Mouse (Mus musculus) forebrain, postnatal 0 days (tissue): Measurements from ENCODE around the gene Hist1h2bh. TPM values are rescaled to one million over a fixed set of nuclear protein-coding genes. Genes with fewer than 3 reads are reported as not detected.
"Not testable (repeated sequence)": the region's sequence is repeated elsewhere in the genome, so short reads cannot be mapped to it uniquely, and the experiment has no call there.

ENCODE experiments used
- ATAC-seq: fragments of 200-750 bp; cut with Nextera tagmentation; 2 replicates; pipeline ENCODE4 v1.8.0; 2017; ENCODE audit warnings: mild to moderate bottlenecking, moderate library complexity
- DNase-seq: peaks from one replicate; pipeline ENCODE4 v3.0.0-alpha.2; 2015
- H3K27ac ChIP-seq: fragments of 300-500 bp; sonication (generic); 2 replicates; pipeline ENCODE4 v1.5.1; 2014; ENCODE audit warnings: low read depth, mild to moderate bottlenecking, antibody characterized with exemption, low read length, moderate library complexity, mixed read lengths
- H3K27me3 ChIP-seq: fragments of 300-500 bp; sonication (generic); 2 replicates; pipeline ENCODE4 v1.6.1; 2014; ENCODE audit warnings: mild to moderate bottlenecking, low read length, mixed read lengths; ENCODE audit not compliant: insufficient read depth
- H3K36me3 ChIP-seq: fragments of 300-500 bp; sonication (generic); 2 replicates; pipeline ENCODE4 v1.6.1; 2014; ENCODE audit warnings: mild to moderate bottlenecking, moderate library complexity; ENCODE audit not compliant: insufficient read depth
- H3K4me1 ChIP-seq: fragments of 300-500 bp; sonication (generic); 2 replicates; pipeline ENCODE4 v1.6.1; 2014; ENCODE audit warnings: antibody characterized with exemption; ENCODE audit not compliant: insufficient read depth
- H3K4me2 ChIP-seq: fragments of 300-500 bp; sonication (generic); 2 replicates; pipeline ENCODE4 v1.6.1; 2014; ENCODE audit warnings: low read depth, mild to moderate bottlenecking, moderate library complexity
- H3K4me3 ChIP-seq: fragments of 300-500 bp; sonication (generic); 2 replicates; pipeline ENCODE4 v1.5.1; 2014; ENCODE audit warnings: low read depth, low read length, mixed read lengths
- H3K9ac ChIP-seq: fragments of 300-500 bp; sonication (generic); 2 replicates; pipeline ENCODE4 v1.6.1; 2014; ENCODE audit warnings: mild to moderate bottlenecking
- H3K9me3 ChIP-seq: fragments of 300-500 bp; sonication (generic); 2 replicates; pipeline ENCODE4 v1.6.1; 2016; ENCODE audit warnings: low read length
- CTCF ChIP-seq: sonication (generic); IDR thresholded peaks from 2 replicates; pipeline ENCODE4 v1.5.1; 2016; ENCODE audit warnings: antibody characterized with exemption, control low read depth, low read depth
- WGBS: fragments of 180-500 bp; shearing (Covaris S2); extraction: QIAGEN DNeasy Blood & Tissue Kit; methylation state at CpG from one replicate; pipeline ENCODE4 v1.1.7; 2014; 5-methylcytosine and 5-hydroxymethylcytosine counted together
- polyA plus RNA-seq: library from polyadenylated mRNA; unstranded; fragments of >200 nt; fragmentation: Nextera tagmentation; extraction: Ambion mirVana; gene quantifications from 2 replicates; pipeline ENCODE4 v1.2.1, GENCODE M21; 2015
- total RNA-seq: library from RNA; depleted of rRNA; stranded (reverse); fragments of >200 nt; gene quantifications from 2 replicates; pipeline ENCODE4 v1.2.3, GENCODE M21; 2014

The Hist1h2bh gene
- total and polyA plus RNA-seq, 2 experiments from 2014 or later = 0.17 to 12.5 TPM

GRCm38 (mm10) chr13:23534368-23535131, 8.6 kb downstream of the Hist1h2bh start:
- H3K4me3 ChIP-seq = peak overlapping the region; percentile 47
- peaks cover 22% of the 10 kb centered on the region for H3K4me1 ChIP-seq
- peak overlapping the region; percentile 72 for H3K4me2 ChIP-seq
- no peaks in the 10 kb centered on the region for H3K36me3 ChIP-seq
- no peaks in the 10 kb centered on the region for H3K27me3 ChIP-seq
- no peak for TF ChIP-seq CTCF
- WGBS = under 1% methylated on average over 15 of the region's 15 CpGs
- H3K27ac ChIP-seq = peak overlapping the region; percentile 67
- ATAC-seq (0 out of 2 replicates have a peak, but pooled peaks have one; percentile 8), DNase-seq (no peak)
- no peaks in the 10 kb centered on the region for H3K9me3 ChIP-seq
- peak overlapping the region; percentile 22; the same call in 1 of the 2 replicates for H3K9ac ChIP-seq

GRCm38 (mm10) chr13:23533560-23534367, 9.4 kb downstream of the Hist1h2bh start, which contains the start of gene Hist1h2af:
Gene Hist1h2af, plus strand, starts transcription at chr13:23533906.
- Histone ChIP-seq H3K4me2 (peak within 1 kb of the TSS; percentile 72), H3K4me1 (peaks cover 22% of the 10 kb centered on the region), H3K4me3 (peak within 1 kb of the TSS; percentile 47), H3K27ac (peak within 1 kb of the TSS; percentile 67), H3K9ac (peak within 1 kb of the TSS; percentile 22)
- not testable (repeated sequence) for H3K27me3 ChIP-seq, H3K36me3 ChIP-seq, H3K9me3 ChIP-seq
- ATAC-seq (peak; percentile 30; the same call in 1 of the 2 replicates), DNase-seq (peak; percentile 90)
- WGBS = under 1% methylated on average over 19 of the region's 53 CpGs

- H3K9ac ChIP-seq = peak overlapping the region; percentile 82; the same call in 1 of the 2 replicates
- ATAC-seq = no peak
- H3K9me3 ChIP-seq = no peaks in the 10 kb centered on the region
- H3K4me3 ChIP-seq = peak overlapping the region; percentile 68
- H3K4me1 ChIP-seq = peaks cover 22% of the 10 kb centered on the region
- TF ChIP-seq CTCF = no peak
- DNase-seq = no peak
- peak overlapping the region; percentile 98; the same call in 1 of the 2 replicates for H3K27ac ChIP-seq
- no peaks in the 10 kb centered on the region for H3K27me3 ChIP-seq
- 13% methylated on average over 9 of the region's 9 CpGs for WGBS
- peak overlapping the region; percentile 72 for H3K4me2 ChIP-seq
- H3K36me3 ChIP-seq = no peaks in the 10 kb centered on the region
These were observed 10.7 kb downstream of the Hist1h2bh start for GRCm38 (mm10) chr13:23532262-23533075.

GRCm38 (mm10) chr13:23530901-23531875, 12.0 kb downstream of the Hist1h2bh start, which contains the start of gene Hist1h4h:
Gene Hist1h4h, plus strand, starts transcription at chr13:23531050.
- DNase-seq (peak; percentile 99), ATAC-seq (peak; percentile 87)
- Histone ChIP-seq H3K27ac (peak within 1 kb of the TSS; percentile 98), H3K27me3 (no peaks in the 10 kb centered on the region), H3K9ac (peak within 1 kb of the TSS; percentile 82), H3K4me3 (peak within 1 kb of the TSS; percentile 68), H3K4me1 (peaks cover 22% of the 10 kb centered on the region), H3K36me3 (no peaks in the 10 kb centered on the region), H3K9me3 (no peaks in the 10 kb centered on the region), H3K4me2 (peak within 1 kb of the TSS; percentile 72)
- under 1% methylated on average over 57 of the region's 70 CpGs for WGBS
- no peak for TF ChIP-seq CTCF

GRCm38 (mm10) chr13:23530181-23530900, 12.9 kb downstream of the Hist1h2bh start:
- H3K27me3 ChIP-seq = no peaks in the 10 kb centered on the region
- no peak for TF ChIP-seq CTCF
- H3K4me3 ChIP-seq = peak overlapping the region; percentile 68
- peak overlapping the region; percentile 82 for H3K9ac ChIP-seq
- peaks cover 22% of the 10 kb centered on the region for H3K4me1 ChIP-seq
- WGBS = under 1% methylated on average over 20 of the region's 20 CpGs
- H3K9me3 ChIP-seq = no peaks in the 10 kb centered on the region
- DNase-seq (peak; percentile 85), ATAC-seq (peak; percentile 7; the same call in 1 of the 2 replicates)
- H3K36me3 ChIP-seq = no peaks in the 10 kb centered on the region
- peak overlapping the region; percentile 72 for H3K4me2 ChIP-seq
- H3K27ac ChIP-seq = peak overlapping the region; percentile 98
